ENCODE assay signal across 7 mouse cellular contexts in genomic region chr7:80802412-80803160, GRCm38 (mm10). TPM values are rescaled to one million over a fixed set of nuclear protein-coding genes. Genes with fewer than 3 reads are reported as not detected.
A peak's percentile ranks its signal among the peaks of the same experiment; 100 is the strongest.
DNase-seq lines count a peak whose midpoint lies in the region; ATAC-seq lines count a peak whose summit lies in the region.

No protein-coding gene starts in this region.

- peaks cover 13% of the 10 kb centered on the region for H3K36me3 ChIP-seq in embryonic facial prominence, embryonic 15.5 days
- H3K36me3 ChIP-seq in hindbrain, embryonic 15.5 days, result peaks cover 18% of the 10 kb centered on the region
- H3K36me3 ChIP-seq in stomach, embryonic 14.5 days (ENCODE audit: control insufficient read depth, insufficient read depth, low read length), result peaks cover 15% of the 10 kb centered on the region; the same call in 1 of the 2 replicates

- WGBS in embryonic facial prominence, embryonic 15.5 days, result under 1% methylated on average over 37 of the region's 37 CpGs
- 1% methylated on average over 37 of the region's 37 CpGs for whole genome bisulfite sequencing in hindbrain, embryonic 15.5 days
- WGBS in stomach, embryonic 14.5 days, result under 1% methylated on average over 37 of the region's 37 CpGs

- peak overlapping the region; percentile 68 for H3K4me2 ChIP-seq in embryonic facial prominence, embryonic 15.5 days (replicated peaks)
- peak overlapping the region; percentile 82 for H3K4me2 ChIP-seq in hindbrain, embryonic 15.5 days
- H3K4me2 ChIP-seq in stomach, embryonic 14.5 days (replicated peaks; ENCODE audit: low read depth, low read length), result peak overlapping the region; percentile 49

- H3K9me3 ChIP-seq in embryonic facial prominence, embryonic 15.5 days (replicated peaks), result no peaks in the 10 kb centered on the region
- no peaks in the 10 kb centered on the region for H3K9me3 ChIP-seq in hindbrain, embryonic 15.5 days
- H3K9me3 ChIP-seq in stomach, embryonic 14.5 days (ENCODE audit: control insufficient read depth, low read depth, low read length), result no peaks in the 10 kb centered on the region

- H3K27me3 ChIP-seq in embryonic facial prominence, embryonic 15.5 days, result no peaks in the 10 kb centered on the region
- H3K27me3 ChIP-seq in hindbrain, embryonic 15.5 days, result no peaks in the 10 kb centered on the region
- H3K27me3 ChIP-seq in stomach, embryonic 14.5 days (ENCODE audit: control insufficient read depth, insufficient read depth, low read length), result no peaks in the 10 kb centered on the region

- DNase-seq in 416B (ENCODE audit: low read depth), result peak; percentile 79
- DNase-seq in lung, postnatal 14 days, result peak; percentile 68
- DNase-seq in layer of hippocampus, adult 8-10 months (ENCODE audit: low spot score in 2 of 2), result no peak

- H3K27ac ChIP-seq in embryonic facial prominence, embryonic 15.5 days (replicated peaks), result peak overlapping the region; percentile 92
- H3K27ac ChIP-seq in hindbrain, embryonic 15.5 days (replicated peaks), result peak overlapping the region; percentile 82
- H3K27ac ChIP-seq in stomach, embryonic 14.5 days (ENCODE audit: low read length), result peak overlapping the region; percentile 94

- peak overlapping the region; percentile 94 for H3K4me3 ChIP-seq in embryonic facial prominence, embryonic 15.5 days (replicated peaks)
- H3K4me3 ChIP-seq in hindbrain, embryonic 15.5 days, result peak overlapping the region; percentile 95
- peak overlapping the region; percentile 88 for H3K4me3 ChIP-seq in stomach, embryonic 14.5 days (ENCODE audit: low read depth, low read length)

- H3K9ac ChIP-seq in embryonic facial prominence, embryonic 15.5 days, result peak overlapping the region; percentile 85
- peak overlapping the region; percentile 93 for H3K9ac ChIP-seq in hindbrain, embryonic 15.5 days
- H3K9ac ChIP-seq in stomach, embryonic 14.5 days (replicated peaks; ENCODE audit: low read depth, low read length), result peak overlapping the region; percentile 76

- ATAC-seq in CD4-positive, CD25-positive, alpha-beta regulatory T cell, adult 4 months, result peak; percentile 53
- ATAC-seq in embryonic facial prominence, embryonic 15.5 days (ENCODE audit: insufficient number of reproducible peaks, low FRiP score, low TSS enrichment, low read depth), result peak; percentile 80
- ATAC-seq in hindbrain, embryonic 15.5 days (ENCODE audit: low FRiP score, low read depth), result no peak; the same call in 1 of the 2 replicates
- ATAC-seq in stomach, embryonic 14.5 days (ENCODE audit: insufficient number of reproducible peaks, insufficient read depth, low FRiP score, low read depth), result peak; percentile 78

- peaks cover 10% of the 10 kb centered on the region for H3K4me1 ChIP-seq in embryonic facial prominence, embryonic 15.5 days
- peaks cover 12% of the 10 kb centered on the region for H3K4me1 ChIP-seq in hindbrain, embryonic 15.5 days (replicated peaks)
- H3K4me1 ChIP-seq in stomach, embryonic 14.5 days (ENCODE audit: control insufficient read depth, insufficient read depth, low read length), result peaks cover 6% of the 10 kb centered on the region; the same call in 1 of the 2 replicates

RNA-seq across cellular contexts. Expression of gene Iqgap1, which starts 23.2 kb away (rescaled TPM):
- 100 to 1,000 TPM; 187 to 284 TPM for polyA plus RNA-seq in CD4-positive, CD25-positive, alpha-beta regulatory T cell, adult 4 months (2017; shearing (Covaris generic))
- polyA plus RNA-seq in embryonic facial prominence, embryonic 15.5 days (2015; fragmentation: Nextera tagmentation; extraction: Ambion mirVana), result 75.3 and 75.9 TPM in 2 replicates
- polyA plus RNA-seq in hindbrain, embryonic 15.5 days (2015; fragmentation: Nextera tagmentation; extraction: Ambion mirVana), result 20.2 and 22.7 TPM in 2 replicates
- 94.3 and 99.9 TPM in 2 replicates for polyA plus RNA-seq in stomach, embryonic 14.5 days (2014; fragmentation: Nextera tagmentation; extraction: Ambion mirVana)
- total RNA-seq in layer of hippocampus, adult 8-10 months (2022), result 10 to 100 TPM; 26.3 to 29.4 (median 26.8) TPM

RNA-seq across cellular contexts. Expression of gene Zscan2, which starts 58.1 kb away (rescaled TPM):
- 1 to 10 TPM; 3.8 to 4.2 TPM for polyA plus RNA-seq in CD4-positive, CD25-positive, alpha-beta regulatory T cell, adult 4 months (2017; shearing (Covaris generic))
- polyA plus RNA-seq in embryonic facial prominence, embryonic 15.5 days (2015; fragmentation: Nextera tagmentation; extraction: Ambion mirVana), result 1.9 and 2.4 TPM in 2 replicates
- polyA plus RNA-seq in hindbrain, embryonic 15.5 days (2015; fragmentation: Nextera tagmentation; extraction: Ambion mirVana), result 3.7 and 4.4 TPM in 2 replicates
- 2.4 and 2.5 TPM in 2 replicates for polyA plus RNA-seq in stomach, embryonic 14.5 days (2014; fragmentation: Nextera tagmentation; extraction: Ambion mirVana)
- total RNA-seq in layer of hippocampus, adult 8-10 months (2022), result 10 to 100 TPM; 11.8 to 15.0 (median 13.5) TPM

Comparison
In these comparisons a context has a peak if more than half of its experiments do, and no peak if none do; other contexts are left out.
1. DNase-seq: peak in 416B (single experiment) and lung, postnatal 14 days (single experiment); none in layer of hippocampus, adult 8-10 months (0 of 2).
2. Peak in every context shown above with its lines, with median percentiles within 50 percentile points of each other: H3K27ac ChIP-seq, H3K4me2 ChIP-seq, H3K4me3 ChIP-seq and H3K9ac ChIP-seq.